Comparison of ENCODE assay signal across 10 mouse cellular contexts in the genomic region with DNA sequence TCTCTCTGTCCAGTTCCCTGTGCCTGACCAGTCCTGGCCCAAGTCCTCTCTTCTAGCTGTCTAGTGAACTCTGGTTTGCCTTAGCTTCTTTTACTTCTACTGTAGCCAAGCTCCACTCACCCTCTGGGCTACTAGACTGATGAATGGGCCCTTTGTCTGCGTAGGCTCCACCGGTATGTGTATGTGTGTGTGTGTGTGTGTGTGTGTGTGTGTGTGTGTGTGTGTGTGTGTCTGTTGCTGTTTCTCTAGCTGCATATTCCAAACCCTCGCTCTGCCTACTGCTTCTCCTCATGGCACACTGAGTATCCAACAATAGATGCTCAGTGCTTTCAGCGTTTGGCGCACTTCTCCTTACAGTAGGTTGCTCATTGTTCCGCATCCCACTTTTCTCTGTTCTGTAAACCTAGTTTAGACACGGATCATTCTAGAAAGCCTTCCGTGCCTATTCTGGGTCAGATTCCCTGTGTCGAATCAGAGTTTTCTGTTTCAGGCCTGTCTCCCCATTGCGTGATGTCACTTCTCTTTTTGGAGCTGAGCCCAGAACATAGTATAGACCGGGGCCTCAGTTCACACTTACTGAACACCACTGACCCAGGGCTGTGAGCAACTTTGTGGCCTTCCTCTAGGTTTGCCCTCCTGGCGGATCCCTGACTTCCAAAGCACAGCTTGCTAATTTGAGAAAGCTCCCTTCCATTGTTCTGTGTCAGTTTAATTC. TPM values are rescaled to one million over a fixed set of nuclear protein-coding genes. Genes with fewer than 3 reads are reported as not detected.
DNase-seq lines count a peak whose midpoint lies in the region; ATAC-seq and TF ChIP-seq lines count a peak whose summit lies in the region.
"Had no signal": no experiment of that assay in that cellular context is flagged by ENCODE, and none has a peak within 500 bp of the region (broad histone marks: within the 10 kb centered on the region; RNA-seq: fewer than 3 reads in every experiment).

No protein-coding gene starts in this region.

- H3K4me2 ChIP-seq in hindbrain, embryonic 13.5 days, result no peak overlapping the region
- no peak overlapping the region for H3K4me2 ChIP-seq in midbrain, embryonic 13.5 days (replicated peaks)

- H3K27me3 ChIP-seq in E14TG2a.4 (ENCODE audit: insufficient read depth, low read length), result no peaks in the 10 kb centered on the region
- no peaks in the 10 kb centered on the region for H3K27me3 ChIP-seq in hindbrain, embryonic 13.5 days
- H3K27me3 ChIP-seq in midbrain, embryonic 13.5 days, result no peaks in the 10 kb centered on the region
- H3K27me3 ChIP-seq in thymus, adult 2 months (ENCODE audit: control insufficient read depth, insufficient read depth, low read length), result no peaks in the 10 kb centered on the region

- DNase-seq in brain, adult 2 months (ENCODE audit: low read depth, low spot score), result peak; percentile 66
- DNase-seq in urinary bladder, postnatal 36 days (ENCODE audit: low spot score in 2 of 2), result no peak
- DNase-seq in thymus, adult 2 months, result no peak
- DNase-seq in thymus, postnatal 4 days, result no peak
- DNase-seq in gastrocnemius, postnatal 4 days (ENCODE audit: low spot score in 2 of 2), result no peak
- DNase-seq: kidney, postnatal 36 days had no signal

- no peak overlapping the region for H3K9ac ChIP-seq in hindbrain, embryonic 13.5 days
- no peak overlapping the region for H3K9ac ChIP-seq in midbrain, embryonic 13.5 days (replicated peaks)

- peak overlapping the region; percentile 30; the same call in 1 of the 2 replicates for H3K27ac ChIP-seq in hindbrain, embryonic 13.5 days
- no peak overlapping the region for H3K27ac ChIP-seq in midbrain, embryonic 13.5 days
- no peak overlapping the region for H3K27ac ChIP-seq in thymus, adult 2 months (ENCODE audit: control insufficient read depth, insufficient read depth, low read length)

- H3K4me1 ChIP-seq in E14TG2a.4 (replicated peaks; ENCODE audit: low read depth, low read length), result peaks cover 61% of the 10 kb centered on the region
- H3K4me1 ChIP-seq in hindbrain, embryonic 13.5 days (replicated peaks), result peaks cover 8% of the 10 kb centered on the region
- no peaks in the 10 kb centered on the region for H3K4me1 ChIP-seq in midbrain, embryonic 13.5 days (replicated peaks)
- no peaks in the 10 kb centered on the region for H3K4me1 ChIP-seq in thymus, adult 2 months (replicated peaks; ENCODE audit: control insufficient read depth, insufficient read depth, low read length)

- TF ChIP-seq POLR2A in thymus, adult 2 months (IDR thresholded peaks at IDR 0.05; ENCODE audit: control insufficient read depth, extremely low read depth, insufficient read depth, low read length, poor library complexity), result no peak

- ATAC-seq in hindbrain, embryonic 13.5 days (ENCODE audit: low FRiP score), result peak; percentile 71
- ATAC-seq in midbrain, embryonic 13.5 days, result peak; percentile 63; the same call in 1 of the 2 replicates

- no peaks in the 10 kb centered on the region for H3K9me3 ChIP-seq in E14TG2a.4 (ENCODE audit: low read length)
- H3K9me3 ChIP-seq in hindbrain, embryonic 13.5 days, result no peaks in the 10 kb centered on the region
- no peaks in the 10 kb centered on the region for H3K9me3 ChIP-seq in midbrain, embryonic 13.5 days

- H3K4me3 ChIP-seq in E14TG2a.4 (replicated peaks; ENCODE audit: low read length), result peak overlapping the region; percentile 17; the same call in 1 of the 2 replicates
- no peak overlapping the region for H3K4me3 ChIP-seq in hindbrain, embryonic 13.5 days
- H3K4me3 ChIP-seq in midbrain, embryonic 13.5 days (replicated peaks), result no peak overlapping the region
- no peak overlapping the region for H3K4me3 ChIP-seq in thymus, adult 2 months (ENCODE audit: control insufficient read depth, insufficient read depth, low read length)
- H3K4me3 ChIP-seq: erythroblast, embryonic 14.5 days had no signal

- WGBS in hindbrain, embryonic 13.5 days, result 54% methylated on average over 12 of the region's 12 CpGs
- WGBS in midbrain, embryonic 13.5 days, result 80% methylated on average over 12 of the region's 12 CpGs
- WGBS in thymus, adult 2 months, result 93% methylated on average over 12 of the region's 12 CpGs

- H3K36me3 ChIP-seq in E14TG2a.4 (ENCODE audit: insufficient read depth, low read length), result no peaks in the 10 kb centered on the region
- H3K36me3 ChIP-seq in hindbrain, embryonic 13.5 days, result no peaks in the 10 kb centered on the region
- no peaks in the 10 kb centered on the region for H3K36me3 ChIP-seq in midbrain, embryonic 13.5 days
- no peaks in the 10 kb centered on the region for H3K36me3 ChIP-seq in thymus, adult 2 months (ENCODE audit: control insufficient read depth, insufficient read depth, low read length)

- TF ChIP-seq CTCF in E14TG2a.4 (conservative IDR thresholded peaks at IDR 0.05; ENCODE audit: low read length), result no peak
- no peak for TF ChIP-seq CTCF in thymus, adult 2 months (IDR thresholded peaks at IDR 0.05; ENCODE audit: borderline replicate concordance, control insufficient read depth, extremely low read depth, insufficient read depth, low read length, poor library complexity)

RNA-seq across cellular contexts. Expression of a gene that starts 26.5 kb away (rescaled TPM):
- 3.8 and 4.8 TPM in 2 replicates for polyA plus RNA-seq in hindbrain, embryonic 13.5 days (2015; fragmentation: Nextera tagmentation; extraction: Ambion mirVana)
- polyA plus RNA-seq in midbrain, embryonic 13.5 days (2015; fragmentation: Nextera tagmentation; extraction: Ambion mirVana), result 3.9 and 4.3 TPM in 2 replicates
- 1.2 TPM in 2 replicates for polyA plus RNA-seq in thymus, adult 2 months (2012; rRNA removed)
- 10 to 100 TPM; 53.1 to 56.9 TPM for total RNA-seq in gastrocnemius, postnatal 4 days (2021)
- polyA plus RNA-seq: erythroblast, embryonic 14.5 days had no signal
